ENCODE assay signal across 29 mouse cellular contexts in genomic region chr4:123394878-123395277, GRCm38 (mm10). TPM values are rescaled to one million over a fixed set of nuclear protein-coding genes. Genes with fewer than 3 reads are reported as not detected.
A peak's percentile ranks its signal among the peaks of the same experiment; 100 is the strongest.
DNase-seq lines count a peak whose midpoint lies in the region; ATAC-seq and TF ChIP-seq lines count a peak whose summit lies in the region.
"Had no signal": no experiment of that assay in that cellular context is flagged by ENCODE, and none has a peak within 500 bp of the region (broad histone marks: within the 10 kb centered on the region; RNA-seq: fewer than 3 reads in every experiment).

No protein-coding gene starts in this region.

- H3K36me3 ChIP-seq in forebrain, embryonic 13.5 days (ENCODE audit: poor library complexity, severe bottlenecking): peaks cover 91% of the 10 kb centered on the region
- peaks cover 98% of the 10 kb centered on the region for H3K36me3 ChIP-seq in forebrain, embryonic 10.5 days (replicated peaks)
- peaks cover 87% of the 10 kb centered on the region for H3K36me3 ChIP-seq in hindbrain, embryonic 13.5 days
- peaks cover 98% of the 10 kb centered on the region for H3K36me3 ChIP-seq in hindbrain, embryonic 10.5 days
- H3K36me3 ChIP-seq in neural tube, embryonic 12.5 days: peaks cover 87% of the 10 kb centered on the region
- peaks cover 70% of the 10 kb centered on the region for H3K36me3 ChIP-seq in neural tube, embryonic 15.5 days
- H3K36me3 ChIP-seq in MEL (ENCODE audit: control insufficient read depth in 1 of 2, insufficient read depth in 2 of 2, low read length in 2 of 2): peaks cover 2 to 3% of the 10 kb centered on the region in 2 experiments

- H3K9ac ChIP-seq in forebrain, embryonic 13.5 days: no peak overlapping the region
- H3K9ac ChIP-seq in hindbrain, embryonic 13.5 days: no peak overlapping the region
- no peak overlapping the region for H3K9ac ChIP-seq in neural tube, embryonic 12.5 days
- no peak overlapping the region for H3K9ac ChIP-seq in neural tube, embryonic 15.5 days (replicated peaks)
- no peak overlapping the region for H3K9ac ChIP-seq in MEL (ENCODE audit: control insufficient read depth, low read depth, low read length, poor library complexity, severe bottlenecking)
- H3K9ac ChIP-seq: embryonic facial prominence, embryonic 13.5 days; forebrain, postnatal 0 days; hindbrain, embryonic 15.5 days had no signal

- no peaks in the 10 kb centered on the region for H3K4me1 ChIP-seq in forebrain, embryonic 13.5 days
- no peaks in the 10 kb centered on the region for H3K4me1 ChIP-seq in forebrain, embryonic 10.5 days
- no peaks in the 10 kb centered on the region for H3K4me1 ChIP-seq in hindbrain, embryonic 13.5 days (replicated peaks)
- H3K4me1 ChIP-seq in hindbrain, embryonic 10.5 days (replicated peaks): no peaks in the 10 kb centered on the region
- H3K4me1 ChIP-seq in neural tube, embryonic 12.5 days: no peaks in the 10 kb centered on the region
- no peaks in the 10 kb centered on the region for H3K4me1 ChIP-seq in neural tube, embryonic 15.5 days
- H3K4me1 ChIP-seq in MEL (ENCODE audit: control insufficient read depth in 1 of 2, insufficient read depth in 2 of 2, low read length in 2 of 2): no peaks in the 10 kb centered on the region
- H3K4me1 ChIP-seq: embryonic facial prominence, embryonic 10.5 days; embryonic facial prominence, embryonic 13.5 days; hindbrain, embryonic 15.5 days had no signal

- DNase-seq in forebrain, embryonic 10.5 days (ENCODE audit: extremely low spot score, low spot score): no peak
- no peak for DNase-seq in hindbrain, embryonic 10.5 days (ENCODE audit: low spot score)
- DNase-seq in MEL (ENCODE audit: low read depth, low spot score): peak; percentile 46
- no peak for DNase-seq in left cerebral cortex, adult 11 months (ENCODE audit: low spot score)
- DNase-seq: adrenal gland, adult 8-10 months; adrenal gland, postnatal 25 days; cerebellum, adult 11-12 months; cerebellum, adult 8-10 months; cerebellum, postnatal 36 days; forebrain, postnatal 0 days; gastrocnemius, postnatal 10 days; gastrocnemius, postnatal 36 days; heart, postnatal 36 days had no signal

- no peak for ATAC-seq in forebrain, embryonic 13.5 days
- ATAC-seq in hindbrain, embryonic 13.5 days (ENCODE audit: low FRiP score): no peak
- no peak for ATAC-seq in neural tube, embryonic 12.5 days (ENCODE audit: low FRiP score, low read depth)
- no peak for ATAC-seq in neural tube, embryonic 15.5 days (ENCODE audit: low FRiP score)
- ATAC-seq: activated CD4-positive, CD25-positive, alpha-beta regulatory T cell, adult 4 months; forebrain, embryonic 14.5 days; forebrain, postnatal 0 days; intestine, embryonic 16.5 days had no signal

- TF ChIP-seq RAD21 in MEL (IDR thresholded peaks at IDR 0.05; ENCODE audit: low read depth, low read length): no peak

- H3K4me3 ChIP-seq in forebrain, embryonic 13.5 days: no peak overlapping the region
- no peak overlapping the region for H3K4me3 ChIP-seq in forebrain, embryonic 10.5 days
- no peak overlapping the region for H3K4me3 ChIP-seq in hindbrain, embryonic 13.5 days
- H3K4me3 ChIP-seq in hindbrain, embryonic 10.5 days: no peak overlapping the region
- H3K4me3 ChIP-seq in neural tube, embryonic 12.5 days: no peak overlapping the region
- H3K4me3 ChIP-seq in neural tube, embryonic 15.5 days (replicated peaks): no peak overlapping the region
- H3K4me3 ChIP-seq in MEL (ENCODE audit: control insufficient read depth in 1 of 2, insufficient read depth in 1 of 2, low read depth in 2 of 2, low read length in 2 of 2): no peak overlapping the region
- H3K4me3 ChIP-seq: embryonic facial prominence, embryonic 10.5 days; embryonic facial prominence, embryonic 13.5 days; erythroblast, embryonic 14.5 days; hindbrain, embryonic 15.5 days had no signal

- peak overlapping the region; percentile 20; the same call in 1 of the 2 replicates for H3K27ac ChIP-seq in forebrain, embryonic 13.5 days
- H3K27ac ChIP-seq in forebrain, embryonic 10.5 days: no peak overlapping the region
- H3K27ac ChIP-seq in hindbrain, embryonic 13.5 days: peak overlapping the region; percentile 55
- no peak overlapping the region for H3K27ac ChIP-seq in hindbrain, embryonic 10.5 days
- peak overlapping the region; percentile 50 for H3K27ac ChIP-seq in neural tube, embryonic 12.5 days
- no peak overlapping the region; the same call in 1 of the 2 replicates for H3K27ac ChIP-seq in neural tube, embryonic 15.5 days (replicated peaks)
- H3K27ac ChIP-seq in MEL (ENCODE audit: control insufficient read depth, low read depth, low read length): no peak overlapping the region
- H3K27ac ChIP-seq: embryonic facial prominence, embryonic 10.5 days; embryonic facial prominence, embryonic 13.5 days had no signal

- no peak for TF ChIP-seq EP300 in MEL (IDR thresholded peaks at IDR 0.05; ENCODE audit: low read depth in 1 of 2, low read length in 2 of 2)

- no peaks in the 10 kb centered on the region for H3K27me3 ChIP-seq in forebrain, embryonic 13.5 days
- H3K27me3 ChIP-seq in forebrain, embryonic 10.5 days (ENCODE audit: poor library complexity, severe bottlenecking): no peaks in the 10 kb centered on the region
- no peaks in the 10 kb centered on the region for H3K27me3 ChIP-seq in hindbrain, embryonic 13.5 days
- no peaks in the 10 kb centered on the region for H3K27me3 ChIP-seq in hindbrain, embryonic 10.5 days (ENCODE audit: insufficient read depth, poor library complexity, severe bottlenecking)
- no peaks in the 10 kb centered on the region for H3K27me3 ChIP-seq in neural tube, embryonic 12.5 days (replicated peaks)
- H3K27me3 ChIP-seq in neural tube, embryonic 15.5 days (replicated peaks): no peaks in the 10 kb centered on the region
- no peaks in the 10 kb centered on the region for H3K27me3 ChIP-seq in MEL (ENCODE audit: control insufficient read depth in 1 of 2, insufficient read depth in 2 of 2, low read length in 2 of 2)
- H3K27me3 ChIP-seq: embryonic facial prominence, embryonic 13.5 days; hindbrain, embryonic 15.5 days had no signal

- no peak for TF ChIP-seq POLR2A in MEL (IDR thresholded peaks at IDR 0.05; ENCODE audit: control insufficient read depth in 1 of 2, insufficient read depth in 1 of 2, low read depth in 1 of 2, low read length in 2 of 2, poor library complexity in 1 of 2)

- no peaks in the 10 kb centered on the region for H3K9me3 ChIP-seq in forebrain, embryonic 13.5 days (replicated peaks)
- no peaks in the 10 kb centered on the region for H3K9me3 ChIP-seq in forebrain, embryonic 10.5 days
- H3K9me3 ChIP-seq in hindbrain, embryonic 13.5 days: no peaks in the 10 kb centered on the region
- no peaks in the 10 kb centered on the region for H3K9me3 ChIP-seq in hindbrain, embryonic 10.5 days
- H3K9me3 ChIP-seq in neural tube, embryonic 12.5 days: no peaks in the 10 kb centered on the region
- H3K9me3 ChIP-seq in neural tube, embryonic 15.5 days (replicated peaks): no peaks in the 10 kb centered on the region
- no peaks in the 10 kb centered on the region for H3K9me3 ChIP-seq in MEL (replicated peaks; ENCODE audit: insufficient read depth, low read length)
- H3K9me3 ChIP-seq: embryonic facial prominence, embryonic 10.5 days; embryonic facial prominence, embryonic 13.5 days; hindbrain, embryonic 15.5 days had no signal

- H3K4me2 ChIP-seq in forebrain, embryonic 13.5 days: no peak overlapping the region
- H3K4me2 ChIP-seq in hindbrain, embryonic 13.5 days: no peak overlapping the region
- no peak overlapping the region for H3K4me2 ChIP-seq in neural tube, embryonic 12.5 days (replicated peaks)
- H3K4me2 ChIP-seq in neural tube, embryonic 15.5 days: no peak overlapping the region
- H3K4me2 ChIP-seq: embryonic facial prominence, embryonic 13.5 days; heart, embryonic 11.5 days; hindbrain, embryonic 15.5 days had no signal

- 88% methylated on average over 5 of the region's 5 CpGs for WGBS in forebrain, embryonic 13.5 days
- WGBS in forebrain, embryonic 10.5 days: 92% methylated on average over 5 of the region's 5 CpGs
- WGBS in hindbrain, embryonic 13.5 days: 86% methylated on average over 5 of the region's 5 CpGs
- 95% methylated on average over 5 of the region's 5 CpGs for WGBS in hindbrain, embryonic 10.5 days
- WGBS in neural tube, embryonic 12.5 days: 79% methylated on average over 5 of the region's 5 CpGs
- 81% methylated on average over 5 of the region's 5 CpGs for WGBS in neural tube, embryonic 15.5 days

- no peak for TF ChIP-seq CTCF in MEL (IDR thresholded peaks at IDR 0.05 in 2 of 3, conservative IDR thresholded peaks at IDR 0.05 in 1 of 3; ENCODE audit: control insufficient read depth in 1 of 3, insufficient read depth in 1 of 3, low read depth in 2 of 3, low read length in 3 of 3, poor library complexity in 1 of 3, severe bottlenecking in 1 of 3)

- no peaks in the 10 kb centered on the region; the same call in 1 of the 2 replicates for H3K79me2 ChIP-seq in MEL (ENCODE audit: control insufficient read depth, insufficient read depth, low read length, poor library complexity)

TF ChIP-seq in MEL, 35 proteins besides CTCF, POLR2A, EP300 and RAD21:
- TF ChIP-seq E2F4 (IDR thresholded peaks at IDR 0.05; ENCODE audit: borderline replicate concordance, low read depth, low read length) (no peak), GATA1 (IDR thresholded peaks at IDR 0.05; ENCODE audit: low read depth, low read length) (0 out of 2 replicates have a peak, but pooled peaks have one; percentile 40)
TF ChIP-seq in MEL: peak in this region for 1.

RNA-seq across cellular contexts. Expression of gene Bmp8a, which starts 51.8 kb away (rescaled TPM):
- not detected in 2 replicates for polyA plus RNA-seq in forebrain, embryonic 13.5 days (2015; fragmentation: Nextera tagmentation; extraction: Ambion mirVana)
- polyA plus RNA-seq in forebrain, embryonic 10.5 days (2016; fragmentation: Nextera tagmentation; extraction: Ambion mirVana): 0.14 TPM in 1 of 2 replicates, not detected in the other
- polyA plus RNA-seq in hindbrain, embryonic 13.5 days (2015; fragmentation: Nextera tagmentation; extraction: Ambion mirVana): 0.26 and 0.31 TPM in 2 replicates
- 0.08 and 0.19 TPM in 2 replicates for polyA plus RNA-seq in hindbrain, embryonic 10.5 days (2016; fragmentation: Nextera tagmentation; extraction: Ambion mirVana)
- 0.41 and 0.45 TPM in 2 replicates for polyA plus RNA-seq in neural tube, embryonic 12.5 days (2016; fragmentation: Nextera tagmentation; extraction: Ambion mirVana)
- 0.20 and 0.43 TPM in 2 replicates for polyA plus RNA-seq in neural tube, embryonic 15.5 days (2015; fragmentation: Nextera tagmentation; extraction: Ambion mirVana)
- 0.19 and 0.23 TPM in 2 replicates for total RNA-seq in MEL (2012; rRNA removed)
- under 1 TPM in 1 of 2 experiments, not detected in 1; 0.43 TPM for polyA plus RNA-seq in MEL (2012; ENCODE audit: insufficient read depth in 1 of 2, insufficient read length in 2 of 2, low read depth in 1 of 2, low replicate concordance in 2 of 2, missing spikeins in 1 of 2)
- total RNA-seq: adrenal gland, postnatal 25 days; granulocyte monocyte progenitor cell, adult 5-6 weeks; heart, adult 8-10 months had no signal
- polyA plus RNA-seq: activated CD4-positive, CD25-positive, alpha-beta regulatory T cell, adult 4 months; embryonic facial prominence, embryonic 10.5 days; erythroblast, embryonic 14.5 days; forebrain, embryonic 14.5 days; heart, embryonic 14.5 days; heart, postnatal 0 days had no signal

Comparison
In these comparisons a context has a peak if more than half of its experiments do, and no peak if none do; other contexts are left out.
1. H3K27ac ChIP-seq: peak in forebrain, embryonic 13.5 days (single experiment), hindbrain, embryonic 13.5 days (single experiment) and neural tube, embryonic 12.5 days (single experiment); none in forebrain, embryonic 10.5 days (single experiment), hindbrain, embryonic 10.5 days (single experiment), neural tube, embryonic 15.5 days (single experiment) and MEL (single experiment).